Mouse (Mus musculus) lung, adult 2 months (tissue): ENCODE measurements around the gene Ywhaq.

Experiments used
- CTCF ChIP-seq: fragments of 200-500 bp; IDR thresholded peaks from 2 replicates; pipeline ENCODE4 v1.5.1; 2011; ENCODE audit warnings: mild to moderate bottlenecking, low read length, control low read depth; ENCODE audit not compliant: insufficient read depth
- POLR2A ChIP-seq: fragments of 200-500 bp; IDR thresholded peaks from 2 replicates; pipeline ENCODE4 v1.6.1; 2011; ENCODE audit warnings: low read depth, mild to moderate bottlenecking, control low read depth, low read length, borderline replicate concordance; ENCODE audit errors: extremely low read depth

- TF ChIP-seq POLR2A, result peak; percentile 75; the same call in 1 of the 2 replicates
- peak; percentile 47 for TF ChIP-seq CTCF
These were observed 44.2 kb downstream of the Ywhaq start, which contains the start of gene Adam17 for GRCm38 (mm10) chr12:21373100-21373819.
